Comparison of ENCODE assay signal across 20 mouse cellular contexts in genomic region chr6:90544433-90544832, GRCm38 (mm10). TPM values are rescaled to one million over a fixed set of nuclear protein-coding genes. Genes with fewer than 3 reads are reported as not detected.
DNase-seq lines count a peak whose midpoint lies in the region; ATAC-seq and TF ChIP-seq lines count a peak whose summit lies in the region.
"Had no signal": no experiment of that assay in that cellular context is flagged by ENCODE, and none has a peak within 500 bp of the region (broad histone marks: within the 10 kb centered on the region; RNA-seq: fewer than 3 reads in every experiment).

No protein-coding gene starts in this region.

- no peak for TF ChIP-seq CTCF in heart, adult 2 months (IDR thresholded peaks at IDR 0.05)
- TF ChIP-seq CTCF in liver, adult 2 months (IDR thresholded peaks at IDR 0.05; ENCODE audit: low read depth, low read length), result no peak
- no peak for TF ChIP-seq CTCF in small intestine, adult 2 months (IDR thresholded peaks at IDR 0.05; ENCODE audit: extremely low read depth, insufficient read length, insufficient replicate concordance, low read depth, low read length)

- no peaks in the 10 kb centered on the region for H3K36me3 ChIP-seq in heart, adult 2 months (ENCODE audit: control insufficient read depth, insufficient read depth, low read length)
- no peaks in the 10 kb centered on the region for H3K36me3 ChIP-seq in liver, adult 2 months (ENCODE audit: control insufficient read depth, insufficient read depth, low read length)
- no peaks in the 10 kb centered on the region for H3K36me3 ChIP-seq in liver, embryonic 12.5 days
- no peaks in the 10 kb centered on the region for H3K36me3 ChIP-seq in intestine, embryonic 15.5 days
- H3K36me3 ChIP-seq in small intestine, adult 2 months (ENCODE audit: control insufficient read depth, insufficient read depth, low read length), result no peaks in the 10 kb centered on the region
- H3K36me3 ChIP-seq: forebrain, embryonic 10.5 days; heart, embryonic 13.5 days; midbrain, embryonic 12.5 days had no signal

- no peak overlapping the region for H3K9ac ChIP-seq in heart, adult 2 months (ENCODE audit: low read depth, low read length)
- peak overlapping the region; percentile 22 for H3K9ac ChIP-seq in liver, adult 2 months (ENCODE audit: low read depth, low read length)
- no peak overlapping the region for H3K9ac ChIP-seq in liver, embryonic 12.5 days
- H3K9ac ChIP-seq in intestine, embryonic 15.5 days, result no peak overlapping the region
- H3K9ac ChIP-seq: forebrain, postnatal 0 days; heart, embryonic 13.5 days; lung, embryonic 14.5 days; midbrain, embryonic 12.5 days had no signal

- peak in 1 of 2 experiments; percentile 40 for DNase-seq in heart, adult 2 months
- no peak for DNase-seq in heart, postnatal 4 days
- peak; percentile 99 for DNase-seq in liver, adult 2 months (ENCODE audit: extremely low read depth, low read depth, low spot score)
- no peak for DNase-seq in cerebellum, postnatal 4 days (ENCODE audit: low spot score in 2 of 2)
- DNase-seq: cerebellum, adult 2 months; cerebellum, postnatal 36 days; forebrain, postnatal 0 days; gastrocnemius, postnatal 36 days; liver; lung, embryonic 14.5 days; lung, postnatal 4 days had no signal

- WGBS in heart, adult 2 months, result 28% methylated on average over 2 of the region's 2 CpGs
- WGBS in liver, adult 2 months, result 13% methylated on average over 2 of the region's 2 CpGs
- WGBS in liver, embryonic 12.5 days (ENCODE audit: insufficient replicate concordance), result 39% methylated on average over 2 of the region's 2 CpGs
- 50% methylated on average over 2 of the region's 2 CpGs for WGBS in intestine, embryonic 15.5 days
- 13% methylated on average over 2 of the region's 2 CpGs for WGBS in small intestine, adult 2 months

- H3K9me3 ChIP-seq in liver, embryonic 12.5 days (replicated peaks), result no peaks in the 10 kb centered on the region
- no peaks in the 10 kb centered on the region for H3K9me3 ChIP-seq in intestine, embryonic 15.5 days
- H3K9me3 ChIP-seq: forebrain, embryonic 10.5 days; heart, embryonic 13.5 days; midbrain, embryonic 12.5 days had no signal

- no peak overlapping the region for H3K4me3 ChIP-seq in heart, adult 2 months
- H3K4me3 ChIP-seq in liver, adult 2 months (ENCODE audit: insufficient read depth, low read depth, low read length), result no peak overlapping the region
- no peak overlapping the region for H3K4me3 ChIP-seq in liver, embryonic 12.5 days
- no peak overlapping the region for H3K4me3 ChIP-seq in intestine, embryonic 15.5 days (replicated peaks)
- H3K4me3 ChIP-seq in small intestine, adult 2 months (ENCODE audit: low read depth, low read length), result no peak overlapping the region
- H3K4me3 ChIP-seq: forebrain, embryonic 10.5 days; heart, embryonic 13.5 days; layer of hippocampus, adult 2 months; midbrain, embryonic 12.5 days had no signal

- H3K4me2 ChIP-seq in liver, embryonic 12.5 days, result no peak overlapping the region
- no peak overlapping the region for H3K4me2 ChIP-seq in intestine, embryonic 15.5 days (replicated peaks)
- H3K4me2 ChIP-seq: heart, embryonic 13.5 days; lung, embryonic 14.5 days; midbrain, embryonic 12.5 days had no signal

- H3K27me3 ChIP-seq in heart, adult 2 months (ENCODE audit: control insufficient read depth, insufficient read depth, low read length), result no peaks in the 10 kb centered on the region
- H3K27me3 ChIP-seq in liver, adult 2 months (ENCODE audit: control insufficient read depth, insufficient read depth, low read length), result no peaks in the 10 kb centered on the region
- H3K27me3 ChIP-seq in liver, embryonic 12.5 days (replicated peaks), result peaks cover 12% of the 10 kb centered on the region
- no peaks in the 10 kb centered on the region for H3K27me3 ChIP-seq in intestine, embryonic 15.5 days (replicated peaks)
- no peaks in the 10 kb centered on the region for H3K27me3 ChIP-seq in small intestine, adult 2 months (ENCODE audit: control insufficient read depth, insufficient read depth, low read length)

- intact Hi-C loops in heart, adult 2 months (cut with DNase I), result no loop called here

- TF ChIP-seq POLR2A in heart, adult 2 months (IDR thresholded peaks at IDR 0.05; ENCODE audit: insufficient read depth, low read depth, low read length), result no peak
- TF ChIP-seq POLR2A in liver, adult 2 months (IDR thresholded peaks at IDR 0.05; ENCODE audit: extremely low read depth, insufficient read depth, low read length), result no peak
- TF ChIP-seq POLR2A in small intestine, adult 2 months (IDR thresholded peaks at IDR 0.05; ENCODE audit: low read depth, low read length), result no peak

- H3K27ac ChIP-seq in heart, adult 2 months, result no peak overlapping the region
- peak overlapping the region; percentile 98 for H3K27ac ChIP-seq in liver, adult 2 months (replicated peaks; ENCODE audit: insufficient read depth, low read depth, low read length)
- H3K27ac ChIP-seq in liver, embryonic 12.5 days, result no peak overlapping the region
- H3K27ac ChIP-seq in intestine, embryonic 15.5 days, result no peak overlapping the region
- H3K27ac ChIP-seq in small intestine, adult 2 months (ENCODE audit: insufficient read depth, low read depth, low read length), result peak overlapping the region; percentile 51
- H3K27ac ChIP-seq: forebrain, embryonic 10.5 days; heart, embryonic 13.5 days; layer of hippocampus, adult 2 months; midbrain, embryonic 12.5 days had no signal

- H3K4me1 ChIP-seq in heart, adult 2 months (ENCODE audit: control insufficient read depth, insufficient read depth, low read length), result no peaks in the 10 kb centered on the region; the same call in 1 of the 2 replicates
- H3K4me1 ChIP-seq in liver, adult 2 months (ENCODE audit: control insufficient read depth, insufficient read depth, low read length), result peaks cover 56% of the 10 kb centered on the region
- no peaks in the 10 kb centered on the region for H3K4me1 ChIP-seq in liver, embryonic 12.5 days
- H3K4me1 ChIP-seq in intestine, embryonic 15.5 days (replicated peaks), result no peaks in the 10 kb centered on the region
- peaks cover 24% of the 10 kb centered on the region; the same call in 1 of the 2 replicates for H3K4me1 ChIP-seq in small intestine, adult 2 months (ENCODE audit: control insufficient read depth, insufficient read depth, insufficient read length, low read length)
- H3K4me1 ChIP-seq: heart, embryonic 13.5 days had no signal

- TF ChIP-seq EP300 in heart, adult 2 months (IDR thresholded peaks at IDR 0.05; ENCODE audit: insufficient read depth, low read depth, low read length), result 0 out of 2 replicates have a peak, but pooled peaks have one; percentile 36

- no peak for ATAC-seq in liver, embryonic 12.5 days
- peak; percentile 44 for ATAC-seq in intestine, embryonic 15.5 days
- ATAC-seq: forebrain, postnatal 0 days; hindbrain, embryonic 16.5 days had no signal

- H3K79me2 ChIP-seq in heart, adult 2 months (replicated peaks; ENCODE audit: control insufficient read depth, insufficient read depth, low read length), result no peaks in the 10 kb centered on the region
- peaks cover 7% of the 10 kb centered on the region; the same call in 1 of the 2 replicates for H3K79me2 ChIP-seq in liver, adult 2 months (ENCODE audit: control insufficient read depth, insufficient read depth, low read length)

RNA-seq across cellular contexts. Expression of gene Aldh1l1, which starts 58.2 kb away (rescaled TPM):
- total RNA-seq in heart, adult 2 months (2021), result 1 to 10 TPM; 2.5 to 3.7 TPM
- polyA plus RNA-seq in heart, adult 2 months (2012; rRNA removed), result 3.2 and 7.5 TPM in 2 replicates
- 1 to 10 TPM in 1 of 2 experiments, under 1 TPM in 1; 0.61 to 1.2 TPM for total RNA-seq in heart, postnatal 4 days (2021)
- 1,071 and 1,237 TPM in 2 replicates for total RNA-seq in liver, adult 2 months (2014; rRNA removed)
- 834 and 897 TPM in 2 replicates for polyA plus RNA-seq in liver, adult 2 months (2012; rRNA removed)
- 8.0 and 11.6 TPM in 2 replicates for polyA plus RNA-seq in liver, embryonic 12.5 days (2016; fragmentation: Nextera tagmentation; extraction: Ambion mirVana)
- 17.5 and 19.8 TPM in 2 replicates for polyA plus RNA-seq in intestine, embryonic 15.5 days (2015; fragmentation: Nextera tagmentation; extraction: Ambion mirVana)
- 20.5 and 53.6 TPM in 2 replicates for polyA plus RNA-seq in small intestine, adult 2 months (2012; rRNA removed)
- total RNA-seq: monocyte, adult 5-6 weeks had no signal

Comparison
In these comparisons a context has a peak if more than half of its experiments do, and no peak if none do; other contexts are left out.
1. H3K27ac ChIP-seq: peak in liver, adult 2 months (single experiment) and small intestine, adult 2 months (single experiment); none in heart, adult 2 months (single experiment), liver, embryonic 12.5 days (single experiment) and intestine, embryonic 15.5 days (single experiment).
2. RNA of gene Aldh1l1, which starts 58.2 kb away (polyA plus RNA-seq): 834 to 897 TPM in liver, adult 2 months; 20.5 to 53.6 TPM in small intestine, adult 2 months, 17.5 to 19.8 TPM in intestine, embryonic 15.5 days, 8.0 to 11.6 TPM in liver, embryonic 12.5 days and 3.2 to 7.5 TPM in heart, adult 2 months; every median in the first group is over 10 times any median in the second.